Mouse (Mus musculus) T-cell, adult 66 days (primary cell): ENCODE measurements around the gene Itgb7. TPM values are rescaled to one million over a fixed set of nuclear protein-coding genes. Genes with fewer than 3 reads are reported as not detected.

Source experiments
- total RNA-seq, 2 experiments: library from RNA; stranded (reverse); gene quantifications; 3 replicates in 1 of 2; 4 replicates in 1 of 2; pipeline ENCODE4 v1.2.4; 2023

Gene Itgb7
- 100 to 1,000 TPM; 699 to 803 TPM for total RNA-seq

DNA sequence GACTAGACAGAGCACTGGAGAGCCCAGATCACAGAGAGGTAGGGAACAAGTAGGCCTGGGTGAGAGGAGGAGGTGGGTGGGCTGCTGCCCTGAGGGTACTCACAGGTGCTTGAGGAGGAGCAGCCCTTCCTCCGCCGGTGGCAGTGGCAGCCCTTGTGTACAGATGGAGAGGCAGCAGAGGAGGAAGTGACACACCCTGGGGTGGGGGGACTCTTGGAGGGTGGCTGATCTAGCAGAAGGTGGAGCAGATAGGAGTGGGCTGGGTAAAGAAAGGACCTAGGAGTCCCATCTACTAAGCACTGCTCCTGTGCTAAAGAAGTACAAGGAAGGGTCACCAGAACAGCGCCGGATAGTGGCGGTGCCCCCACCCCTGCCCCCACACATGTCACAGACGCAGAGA lies at the start of gene Itgb7:
Itgb7 (minus strand) TSS at position 197 of the 400 bp plus-strand sequence.

DNA sequence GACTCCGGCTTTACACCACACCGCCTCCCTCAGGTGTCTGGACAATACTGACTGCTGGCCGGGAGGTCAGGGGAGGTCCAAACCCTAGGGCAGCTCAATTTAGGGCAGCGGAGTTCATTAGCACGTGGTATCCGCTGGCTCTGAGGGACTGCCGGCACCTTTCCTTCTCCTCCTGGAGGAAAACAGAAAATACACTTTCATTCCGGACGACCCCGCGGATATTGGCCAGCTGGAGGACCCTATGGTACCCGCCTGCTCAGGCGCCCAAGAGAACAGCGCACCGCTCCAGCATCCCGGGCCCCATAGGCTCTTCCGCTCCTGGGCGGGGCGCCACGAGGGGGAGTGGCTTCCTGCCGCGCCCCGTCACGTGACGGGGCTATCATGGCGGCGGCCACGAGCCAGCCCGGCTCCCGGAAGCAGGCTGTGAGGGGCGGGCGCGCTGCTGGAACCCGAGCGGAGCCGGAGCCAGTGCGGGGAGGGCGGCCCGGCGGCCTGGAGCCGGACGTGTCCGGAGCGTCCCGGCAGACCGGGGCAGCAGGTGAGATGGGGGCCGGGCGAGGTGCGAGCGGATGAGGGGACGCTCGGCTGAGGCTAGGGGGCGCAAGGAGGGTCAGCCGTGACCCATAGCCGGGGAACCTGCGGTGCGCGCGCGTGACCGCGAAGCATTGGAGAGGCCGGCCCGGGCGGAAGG lies 47.5 kb upstream of the Itgb7 start, which contains the start of gene Mfsd5:
Mfsd5 (plus strand) TSS at position 363 of the 691 bp plus-strand sequence.

DNA sequence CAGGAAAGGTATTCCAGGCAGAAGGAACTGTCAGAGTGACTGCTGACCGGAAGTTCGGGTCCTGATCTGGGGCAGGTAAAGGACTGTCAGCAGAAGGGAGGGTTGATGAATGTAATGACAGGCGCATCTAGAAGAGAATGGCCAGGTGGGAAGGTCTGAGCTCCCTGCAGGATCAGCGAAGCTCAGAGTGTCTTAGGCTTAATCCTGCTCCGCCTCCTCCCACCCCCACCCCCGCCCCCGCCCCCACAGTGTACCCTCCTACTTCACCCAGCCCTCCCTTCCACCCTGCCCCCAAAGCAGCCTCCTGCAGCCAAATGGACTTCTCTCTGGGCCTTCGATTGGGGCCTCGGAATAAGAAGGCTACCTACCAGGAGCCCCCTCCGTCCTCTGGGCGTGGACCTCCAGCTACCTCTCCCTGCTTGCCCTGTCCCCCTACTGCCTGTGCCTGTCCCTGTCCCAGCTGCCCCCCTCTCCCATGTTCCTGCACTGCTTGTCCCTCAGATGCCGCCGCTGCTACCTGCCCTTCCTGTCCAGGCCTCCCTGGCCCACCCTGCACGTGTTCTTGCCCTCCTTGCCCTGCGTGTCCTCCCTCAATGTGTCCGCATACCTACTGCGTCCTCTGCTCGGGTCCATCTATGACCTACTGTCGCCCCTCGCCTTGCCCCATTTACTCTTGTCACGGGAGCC lies 38.7 kb upstream of the Itgb7 start, which contains the start of gene Gm9918:
Gm9918 (plus strand) TSS at position 290 of the 687 bp plus-strand sequence.

DNA sequence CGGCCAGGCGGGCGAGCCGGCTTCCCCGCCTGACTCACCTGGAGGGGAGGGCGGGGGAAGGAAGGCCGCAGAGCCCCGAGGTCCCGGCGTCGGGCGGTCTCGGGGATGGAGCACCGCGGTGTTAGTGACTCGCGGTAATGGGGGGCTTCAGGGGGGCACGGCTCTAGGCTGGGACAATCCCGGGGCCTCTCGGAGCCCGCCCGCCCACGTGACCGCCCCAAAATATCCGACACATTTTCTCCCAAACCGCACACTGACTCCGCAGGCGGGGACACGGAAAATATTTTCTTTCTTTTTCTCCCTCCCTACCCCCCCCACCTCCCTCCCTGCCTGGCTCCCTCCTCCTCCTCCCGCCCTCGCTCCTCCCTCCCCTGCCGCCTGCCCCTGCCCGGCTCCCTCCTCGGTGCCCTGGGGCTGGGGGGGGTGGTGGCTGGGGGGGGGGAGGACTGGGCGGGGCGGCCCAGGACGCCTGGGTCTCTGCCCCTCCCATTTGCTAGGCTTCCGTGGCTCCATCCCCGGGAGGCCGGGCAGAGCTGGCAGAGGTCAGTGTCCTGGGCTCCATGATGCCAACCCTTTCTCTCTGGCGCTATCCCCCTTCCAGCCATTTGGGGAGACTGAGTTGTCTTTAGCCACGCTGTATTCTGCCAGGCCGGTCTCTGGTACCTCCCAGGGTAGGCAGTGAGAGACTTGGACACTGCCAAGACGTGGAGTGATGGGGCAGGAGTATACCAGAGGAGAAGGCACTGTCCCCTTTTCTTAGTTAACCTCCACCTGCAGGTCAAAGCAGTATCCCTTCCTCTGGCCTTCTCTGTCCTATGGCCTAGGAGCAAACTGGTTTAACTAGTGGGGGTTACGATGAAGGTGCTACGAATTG lies 25.7 kb upstream of the Itgb7 start, which contains the start of gene Rarg:
Rarg (minus strand) TSS at position 316 of the 874 bp plus-strand sequence.

DNA sequence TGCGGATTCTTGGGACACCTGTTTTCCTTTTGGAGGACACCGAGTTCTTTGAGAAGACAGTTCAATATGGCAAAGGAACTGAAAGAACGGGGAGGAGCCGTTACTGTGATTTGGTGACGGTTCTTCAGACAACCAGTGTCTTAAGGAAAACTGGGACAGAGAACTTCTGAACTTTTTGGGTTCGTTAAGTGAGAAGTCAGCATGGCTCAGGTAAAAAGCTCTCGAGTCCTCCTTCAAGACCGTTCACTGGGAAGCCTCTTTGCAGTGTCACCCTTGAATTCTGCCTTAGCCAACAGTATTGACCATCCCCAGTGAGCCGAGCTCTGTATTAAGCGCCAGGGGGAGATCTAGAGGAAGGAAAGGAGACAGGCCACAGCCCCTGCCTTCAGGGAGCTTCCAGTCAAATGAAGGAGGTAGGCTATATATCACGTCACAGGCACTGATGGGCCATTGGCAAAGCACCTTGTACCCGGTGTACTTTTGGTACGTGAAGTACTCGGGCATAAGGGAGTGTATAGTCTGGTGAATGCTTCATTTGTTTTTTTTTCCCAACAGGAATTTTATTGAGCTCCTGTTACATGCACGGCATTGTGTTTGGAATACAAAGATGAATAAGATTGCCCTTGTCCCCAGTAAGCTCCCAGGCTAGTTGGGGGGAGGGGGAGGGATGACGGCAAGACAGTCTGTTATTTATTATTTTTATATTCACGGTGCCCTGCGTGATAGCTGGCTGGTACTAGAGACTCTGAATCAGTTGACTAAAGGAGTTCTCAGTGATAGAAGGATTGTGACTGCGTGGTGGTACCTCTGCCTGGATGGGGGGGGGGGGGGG lies 26.9 kb downstream of the Itgb7 start, which contains the start of gene Csad:
Csad (minus strand) TSS at position 51 of the 832 bp plus-strand sequence.

DNA sequence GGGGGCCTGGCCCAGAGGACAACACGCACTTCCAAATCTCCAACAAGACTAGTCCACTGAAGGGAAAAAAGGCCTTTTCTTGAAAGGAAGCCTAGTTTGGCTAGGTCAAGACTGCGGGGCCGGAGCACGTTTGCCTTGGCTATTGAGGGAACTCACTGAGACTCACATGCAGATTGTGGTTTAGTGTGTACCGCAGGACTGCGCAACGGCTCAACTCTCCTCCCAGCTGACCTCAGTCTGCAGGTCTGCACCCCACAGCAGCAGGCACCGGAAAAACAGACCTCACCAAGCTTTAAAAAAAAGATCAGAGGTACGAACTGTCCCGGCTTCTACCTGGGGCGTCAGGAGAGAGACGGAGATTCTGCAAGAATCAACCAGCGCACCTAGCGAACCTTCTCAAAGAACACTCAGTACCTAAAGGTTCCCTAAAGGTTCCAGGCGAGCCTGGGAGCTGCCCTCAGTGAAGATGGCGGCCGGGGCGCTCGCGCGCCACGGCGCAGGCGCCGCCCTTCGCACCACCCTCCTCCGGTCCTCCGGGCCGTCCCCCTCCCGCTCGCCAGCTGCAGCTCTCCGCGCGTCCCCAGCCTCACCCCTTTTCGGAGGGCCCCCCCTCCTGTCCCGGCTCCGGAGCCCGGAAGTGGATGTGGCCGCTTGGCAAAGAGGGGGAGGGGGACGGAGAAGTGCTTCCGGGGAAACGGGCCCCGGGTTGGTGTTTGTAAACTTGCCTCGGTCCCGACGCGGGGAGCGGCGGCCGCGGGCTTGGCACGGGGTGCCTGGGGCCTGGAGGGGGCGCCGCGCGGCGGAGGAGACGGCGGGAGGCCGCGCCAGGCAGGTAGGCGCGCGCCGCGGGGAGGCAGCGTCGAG lies 28.5 kb downstream of the Itgb7 start, which contains the start of gene Zfp740:
Zfp740 (plus strand) TSS at position 279 of the 864 bp plus-strand sequence.

Other genes with a start within 250 kb of the Itgb7 start
- gene Krt8, start 227.5 kb downstream of the Itgb7 start, total RNA-seq, result not detected
- not detected for gene Krt18, start 203.8 kb downstream of the Itgb7 start, total RNA-seq
- 100 to 1,000 TPM; 277 to 279 TPM for gene Eif4b, start 158.2 kb downstream of the Itgb7 start, total RNA-seq
- gene Tns2, start 131.5 kb downstream of the Itgb7 start, total RNA-seq, result under 1 TPM; 0.26 to 0.83 TPM
- 10 to 100 TPM; 38.3 to 44.1 TPM for gene Spryd3, start 95.7 kb downstream of the Itgb7 start, total RNA-seq
- not detected for gene Igfbp6, start 87.6 kb downstream of the Itgb7 start, total RNA-seq
- 1 to 10 TPM; 4.5 to 5.7 TPM for gene Soat2, start 81.4 kb downstream of the Itgb7 start, total RNA-seq
- gene Zfp740, start 28.7 kb downstream of the Itgb7 start, total RNA-seq, result 100 to 1,000 TPM; 112 to 129 TPM
- 10 to 100 TPM; 17.9 to 23.6 TPM for gene Csad, start 27.2 kb downstream of the Itgb7 start, total RNA-seq
- 10 to 100 TPM; 44.9 to 62.2 TPM for gene Rarg, start 25.6 kb upstream of the Itgb7 start, total RNA-seq
- gene Gm9918, start 38.6 kb upstream of the Itgb7 start, total RNA-seq, result not detected
- gene Mfsd5, start 47.5 kb upstream of the Itgb7 start, total RNA-seq, result 10 to 100 TPM; 35.3 to 39.6 TPM
- gene Espl1, start 64.3 kb upstream of the Itgb7 start, total RNA-seq, result 1 to 10 TPM; 5.4 to 6.7 TPM
- 100 to 1,000 TPM; 523 to 527 TPM for gene Pfdn5, start 94.2 kb upstream of the Itgb7 start, total RNA-seq
- gene Myg1, start 99.8 kb upstream of the Itgb7 start, total RNA-seq, result 10 to 100 TPM; 65.7 to 81.3 TPM
- 10 to 100 TPM; 39.7 to 48.7 TPM for gene Aaas, start 118.8 kb upstream of the Itgb7 start, total RNA-seq
- not detected for gene Sp7, start 135.2 kb upstream of the Itgb7 start, total RNA-seq
- gene Sp1, start 174.2 kb upstream of the Itgb7 start, total RNA-seq, result 100 to 1,000 TPM; 143 to 147 TPM
- gene Amhr2, start 213.4 kb upstream of the Itgb7 start, total RNA-seq, result 1 to 10 TPM in 1 of 2 experiments, under 1 TPM in 1; 0.84 to 8.0 TPM
- gene Prr13, start 227.1 kb upstream of the Itgb7 start, total RNA-seq, result 10 to 100 TPM; 53.6 to 64.7 TPM
- 100 to 1,000 TPM; 782 to 825 TPM for gene Pcbp2, start 238.6 kb upstream of the Itgb7 start, total RNA-seq